Mouse (Mus musculus) gastrocnemius, adult 2 months (tissue): ENCODE measurements at regions not wholly inside any gene's neighbourhood (a gene's known extent, or its start where the extent isn't known, plus 50 kb on each side); places are given as distances from the start of the nearest gene placed in this dataset.

Experiments used
- DNase-seq: peaks from one replicate; pipeline ENCODE4 v3.0.0; 2022
- H3K27ac ChIP-seq: fragments of 200-600 bp; 2 replicates; pipeline ENCODE4 v1.8.1; 2022; ENCODE audit warnings: mild to moderate bottlenecking
- H3K4me3 ChIP-seq: fragments of 200-600 bp; 2 replicates; pipeline ENCODE4 v1.8.1; 2022; ENCODE audit warnings: mild to moderate bottlenecking, moderate library complexity
- CTCF ChIP-seq: fragments of 200-600 bp; IDR thresholded peaks from 2 replicates; pipeline ENCODE4 v1.8.1; 2022; ENCODE audit warnings: antibody characterized with exemption, mild to moderate bottlenecking, moderate library complexity
- intact Hi-C: fragments of 180-260 bp; cut with DNase I; formaldehyde crosslinking; loops from one replicate; pipeline ENCODE4 v1.15.1; 2025

DNA sequence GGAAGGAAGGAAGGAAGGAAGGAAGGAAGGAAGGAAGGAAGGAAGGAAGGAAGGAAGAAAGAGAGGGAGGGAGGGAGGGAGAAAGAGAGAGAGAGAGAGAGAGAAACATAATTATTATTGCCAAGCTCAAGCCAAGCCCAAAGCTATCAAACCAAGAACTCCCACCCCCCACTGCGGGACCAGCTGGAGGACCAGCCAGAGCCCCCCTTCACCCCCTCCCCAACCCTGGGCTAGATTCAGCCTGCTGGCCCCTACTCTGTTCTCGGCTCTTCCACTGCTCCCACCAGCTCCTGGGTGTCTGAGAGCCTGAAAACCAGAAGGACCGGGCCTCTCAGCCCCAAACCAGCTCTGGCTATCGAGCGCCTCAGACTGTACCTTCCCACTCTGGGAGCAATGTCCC is 608.1 kb downstream of the Inhba start:
- no peak overlapping the region for H3K4me3 ChIP-seq
- no peak for DNase-seq
- intact Hi-C loops, result no loop called here

GRCm38 (mm10) chr13:16626584-16626983 is 614.9 kb downstream of the Inhba start:
- intact Hi-C loops, result no loop called here
- TF ChIP-seq CTCF, result no peak
- H3K27ac ChIP-seq, result no peak overlapping the region
- DNase-seq, result no peak
- no peak overlapping the region for H3K4me3 ChIP-seq

More for the DNA sequence above, 608.1 kb downstream of the Inhba start:
- TF ChIP-seq CTCF, result no peak
- no peak overlapping the region for H3K27ac ChIP-seq

DNA sequence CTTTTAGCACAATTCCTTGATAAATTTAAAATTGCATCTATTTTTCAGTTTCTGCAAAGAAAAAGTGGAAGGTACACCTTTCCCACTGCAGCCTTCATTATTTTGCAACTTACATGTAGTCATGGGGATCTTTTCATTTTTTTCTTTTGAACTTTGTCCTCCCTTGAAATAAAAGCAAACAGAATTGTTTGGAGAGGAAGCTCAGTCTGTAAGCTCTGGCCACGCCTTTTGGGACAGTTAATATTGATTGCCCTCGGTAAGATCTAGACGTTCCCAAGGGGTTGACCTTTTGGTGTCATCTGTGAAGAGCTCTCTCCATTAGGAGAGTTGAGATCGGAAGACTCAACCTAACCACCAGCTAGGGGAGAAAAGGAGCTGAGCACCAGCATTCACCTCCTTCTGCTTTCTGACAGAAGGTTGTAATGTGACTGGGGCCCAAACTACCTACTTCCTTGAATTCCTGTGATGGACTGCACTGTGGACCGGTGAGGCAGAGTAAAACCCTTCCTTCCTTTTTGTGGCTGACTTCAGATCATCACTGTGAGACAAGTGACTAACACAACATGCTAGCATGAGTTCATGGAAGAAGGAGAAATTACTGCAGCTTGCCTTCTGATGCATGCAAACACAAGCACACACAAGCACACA is 621.9 kb downstream of the Inhba start:
- no peak overlapping the region for H3K27ac ChIP-seq
- TF ChIP-seq CTCF, result no peak
- H3K4me3 ChIP-seq, result no peak overlapping the region
- intact Hi-C loops, result no loop called here
- no peak for DNase-seq

DNA sequence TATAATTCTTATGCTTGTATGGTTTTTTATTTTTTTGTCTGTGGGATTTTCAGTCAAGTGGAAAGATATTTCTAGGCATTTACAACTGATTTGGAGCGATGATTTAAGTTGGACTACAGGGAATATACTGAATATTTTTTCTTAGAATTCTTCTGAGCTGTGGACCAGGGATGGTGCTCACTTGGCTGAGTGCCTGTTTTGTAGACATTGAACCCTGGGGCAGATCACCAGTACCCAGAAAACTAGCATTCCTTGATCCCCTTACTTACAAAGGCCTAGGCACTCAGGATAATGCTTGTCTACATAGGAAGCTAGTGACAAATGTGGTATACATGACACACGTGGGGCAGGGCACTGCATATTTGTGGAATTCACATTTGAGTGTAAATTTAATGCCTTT is 624.6 kb downstream of the Inhba start:
- TF ChIP-seq CTCF, result no peak
- no peak overlapping the region for H3K4me3 ChIP-seq
- DNase-seq, result no peak
- intact Hi-C loops, result no loop called here
- no peak overlapping the region for H3K27ac ChIP-seq

- Histone ChIP-seq H3K4me3 (no peak overlapping the region), H3K27ac (no peak overlapping the region)
- TF ChIP-seq CTCF, result no peak
- no peak for DNase-seq
- intact Hi-C loops, result no loop called here
Observed at GRCm38 (mm10) chr13:16641611-16642449, 630.2 kb downstream of the Inhba start.

DNA sequence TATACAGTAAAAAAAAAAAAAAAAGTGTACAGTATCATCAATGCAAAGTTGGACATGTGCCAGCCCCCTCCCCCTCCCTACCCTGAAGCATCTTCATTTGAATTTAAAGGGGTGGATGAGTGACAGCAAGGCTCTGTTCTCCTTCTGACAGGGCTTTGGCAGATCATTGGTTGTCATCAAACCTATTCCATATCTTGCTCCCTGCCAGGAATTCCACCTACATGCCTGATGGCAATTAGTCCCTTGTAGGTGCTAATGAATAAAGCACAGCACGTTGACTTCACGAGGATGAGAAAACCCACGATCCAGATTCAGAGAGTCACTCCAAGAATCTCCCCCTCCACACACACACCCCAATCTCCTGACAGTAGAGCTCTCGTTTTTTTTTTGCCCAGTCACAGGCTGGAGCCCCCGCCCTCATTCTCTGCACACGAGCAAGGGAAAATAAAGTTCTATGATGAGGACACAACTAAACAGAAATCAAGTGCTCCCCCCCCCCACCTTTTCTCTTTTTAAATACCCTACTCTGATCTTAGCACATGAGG is 630.9 kb downstream of the Inhba start:
- intact Hi-C loops, result no loop called here
- H3K4me3 ChIP-seq, result no peak overlapping the region
- no peak overlapping the region for H3K27ac ChIP-seq
- no peak for TF ChIP-seq CTCF
- no peak for DNase-seq

- Histone ChIP-seq H3K4me3 (no peak overlapping the region), H3K27ac (no peak overlapping the region)
- TF ChIP-seq CTCF, result no peak
- DNase-seq, result no peak
- intact Hi-C loops, result no loop called here
Observed at GRCm38 (mm10) chr13:16645311-16645710, 633.7 kb downstream of the Inhba start.

- no peak for TF ChIP-seq CTCF
- H3K27ac ChIP-seq, result no peak overlapping the region
- no peak overlapping the region for H3K4me3 ChIP-seq
- no peak for DNase-seq
- intact Hi-C loops, result no loop called here
Observed at GRCm38 (mm10) chr13:16646056-16646455, 634.4 kb downstream of the Inhba start.

- no peak for DNase-seq
- no peak for TF ChIP-seq CTCF
- Histone ChIP-seq H3K4me3 (no peak overlapping the region), H3K27ac (no peak overlapping the region)
- intact Hi-C loops, result no loop called here
Observed at GRCm38 (mm10) chr13:16646649-16647048, 635.0 kb downstream of the Inhba start.

- intact Hi-C loops, result no loop called here
- H3K4me3 ChIP-seq, result no peak overlapping the region
- no peak for TF ChIP-seq CTCF
- no peak for DNase-seq
- H3K27ac ChIP-seq, result no peak overlapping the region
Observed at GRCm38 (mm10) chr13:16656110-16656509, 644.5 kb downstream of the Inhba start.

GRCm38 (mm10) chr13:16659894-16660293 is 648.2 kb downstream of the Inhba start:
- DNase-seq, result no peak
- H3K4me3 ChIP-seq, result no peak overlapping the region
- no peak overlapping the region for H3K27ac ChIP-seq
- TF ChIP-seq CTCF, result no peak
- intact Hi-C loops, result no loop called here

- Histone ChIP-seq H3K4me3 (no peak overlapping the region), H3K27ac (no peak overlapping the region)
- TF ChIP-seq CTCF, result no peak
- DNase-seq, result no peak
- intact Hi-C loops, result no loop called here
Observed at GRCm38 (mm10) chr13:16668652-16669051, 657.0 kb downstream of the Inhba start.

DNA sequence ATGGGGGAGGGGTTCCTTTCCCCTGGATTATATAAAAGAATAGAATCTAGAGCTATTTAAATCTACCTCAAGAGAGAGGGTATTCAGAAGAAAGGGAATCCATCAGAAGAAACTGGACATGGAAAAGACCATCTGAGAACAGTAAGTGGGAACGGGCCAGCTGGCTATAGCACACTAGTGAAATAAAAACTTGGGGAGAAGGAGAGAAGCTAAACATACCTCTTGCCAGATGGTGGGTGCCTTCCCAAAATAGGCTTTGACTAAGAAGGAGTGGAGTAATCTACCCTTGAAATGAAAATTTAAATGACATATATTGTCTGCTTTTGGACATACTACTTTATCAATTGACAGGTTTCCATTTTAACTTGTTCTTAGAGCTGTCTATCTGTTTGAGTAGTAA is 657.6 kb downstream of the Inhba start:
- intact Hi-C loops, result no loop called here
- Histone ChIP-seq H3K4me3 (no peak overlapping the region), H3K27ac (no peak overlapping the region)
- no peak for TF ChIP-seq CTCF
- no peak for DNase-seq
